Mouse (Mus musculus): ENCODE results near the gene Galc. TPM values are rescaled to one million over a fixed set of nuclear protein-coding genes. Genes with fewer than 3 reads are reported as not detected.

The Galc gene
- polyA plus RNA-seq, 1 experiment: 9.0 TPM

DNA sequence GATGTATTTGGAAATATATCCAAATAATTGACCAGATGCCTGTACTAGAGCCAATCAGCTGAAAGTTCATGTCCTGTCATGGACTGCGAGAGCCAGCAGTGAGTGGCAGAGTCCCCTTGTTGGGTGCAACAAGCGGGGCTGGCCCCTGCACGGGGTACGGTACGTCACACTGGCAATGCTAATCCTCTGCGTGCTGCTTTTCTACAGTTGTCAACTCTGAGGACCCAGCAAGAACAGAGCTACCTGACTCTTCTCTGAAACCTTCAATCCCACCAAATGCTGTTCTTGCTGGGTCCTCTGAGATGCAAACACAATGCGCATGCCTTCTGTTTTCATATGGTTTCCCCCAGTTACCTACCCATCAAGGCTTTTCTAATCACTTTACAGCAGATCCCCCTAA lies 45.9 kb downstream of the Galc start:
- Histone ChIP-seq H3K79me2 (ENCODE audit: control insufficient read depth, insufficient read depth) (no peaks in the 10 kb centered on the region), H3K79me3 (ENCODE audit: low read depth) (no peaks in the 10 kb centered on the region), H3K36me3 (ENCODE audit: control insufficient read depth, insufficient read depth) (peaks cover 6% of the 10 kb centered on the region), H3K4me3 (ENCODE audit: insufficient read depth, poor library complexity, severe bottlenecking) (no peak overlapping the region), H3K27me3 (ENCODE audit: control insufficient read depth, insufficient read depth, insufficient read length) (no peaks in the 10 kb centered on the region), H3ac (ENCODE audit: control insufficient read depth, insufficient read length, low read depth) (no peak overlapping the region)
- no peak for TF ChIP-seq MAX (IDR thresholded peaks at IDR 0.05)
- TF ChIP-seq CEBPB (IDR thresholded peaks at IDR 0.05; ENCODE audit: low read depth): no peak
- no peak for TF ChIP-seq MYOD1 (IDR thresholded peaks at IDR 0.05; ENCODE audit: control insufficient read depth, insufficient read length, low read depth)
- TF ChIP-seq MYOG (IDR thresholded peaks at IDR 0.05; ENCODE audit: control insufficient read depth, extremely low read depth, insufficient read length): no peak
- TF ChIP-seq CTCF (IDR thresholded peaks at IDR 0.05; ENCODE audit: control insufficient read depth, insufficient read depth, insufficient read length): no peak
- no peak for TF ChIP-seq FOSL1 (IDR thresholded peaks at IDR 0.05; ENCODE audit: insufficient read depth, low read length, poor library complexity, severe bottlenecking)
- TF ChIP-seq USF1 (IDR thresholded peaks at IDR 0.05; ENCODE audit: low read depth): no peak

DNA sequence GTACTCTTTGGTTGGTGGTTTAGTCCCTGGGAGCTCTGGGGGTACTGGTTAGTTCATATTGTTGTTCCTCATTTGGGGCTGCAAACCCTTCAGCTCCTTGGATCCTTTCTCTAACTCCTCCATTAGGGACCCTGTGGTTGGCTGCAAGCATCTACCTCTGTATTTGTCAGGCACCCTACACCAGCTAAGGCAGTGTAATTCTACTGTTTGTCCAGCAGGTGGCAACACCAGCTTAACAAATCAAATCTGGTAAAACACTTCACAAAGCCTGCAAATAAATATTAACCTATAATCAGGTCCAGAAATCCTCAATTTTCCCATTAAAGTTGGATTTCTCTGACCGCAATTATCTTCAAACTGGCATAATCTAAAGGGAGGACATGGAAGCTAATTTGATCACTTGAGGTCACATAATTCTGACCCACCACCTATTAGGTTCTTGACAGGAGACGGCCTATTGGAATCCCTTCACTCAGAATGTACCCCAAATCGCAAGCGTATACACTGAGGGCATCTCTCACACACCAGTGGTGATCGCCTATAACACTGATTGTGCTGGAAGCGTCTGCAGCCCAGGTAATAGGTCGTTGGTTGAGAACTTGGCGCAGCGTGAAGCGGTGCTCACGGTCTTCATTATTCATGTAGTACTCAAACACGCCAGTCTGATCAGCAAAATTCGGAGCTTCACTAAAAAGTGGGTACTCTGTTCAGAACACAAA lies 46.6 kb downstream of the Galc start:
- Histone ChIP-seq H3K79me2 (ENCODE audit: control insufficient read depth, insufficient read depth) (no peaks in the 10 kb centered on the region), H3K79me3 (ENCODE audit: low read depth) (no peaks in the 10 kb centered on the region), H3K27me3 (ENCODE audit: control insufficient read depth, insufficient read depth, insufficient read length) (no peaks in the 10 kb centered on the region), H3K36me3 (ENCODE audit: control insufficient read depth, insufficient read depth) (peaks cover 6% of the 10 kb centered on the region), H3K4me3 (ENCODE audit: insufficient read depth, poor library complexity, severe bottlenecking) (no peak overlapping the region), H3ac (ENCODE audit: control insufficient read depth, insufficient read length, low read depth) (no peak overlapping the region)
- TF ChIP-seq USF1 (IDR thresholded peaks at IDR 0.05; ENCODE audit: low read depth) (no peak), CEBPB (IDR thresholded peaks at IDR 0.05; ENCODE audit: low read depth) (no peak), MYOG (IDR thresholded peaks at IDR 0.05; ENCODE audit: control insufficient read depth, extremely low read depth, insufficient read length) (no peak), MYOD1 (IDR thresholded peaks at IDR 0.05; ENCODE audit: control insufficient read depth, insufficient read length, low read depth) (no peak), MAX (IDR thresholded peaks at IDR 0.05) (no peak), FOSL1 (IDR thresholded peaks at IDR 0.05; ENCODE audit: insufficient read depth, low read length, poor library complexity, severe bottlenecking) (no peak), CTCF (IDR thresholded peaks at IDR 0.05; ENCODE audit: control insufficient read depth, insufficient read depth, insufficient read length) (no peak)

DNA sequence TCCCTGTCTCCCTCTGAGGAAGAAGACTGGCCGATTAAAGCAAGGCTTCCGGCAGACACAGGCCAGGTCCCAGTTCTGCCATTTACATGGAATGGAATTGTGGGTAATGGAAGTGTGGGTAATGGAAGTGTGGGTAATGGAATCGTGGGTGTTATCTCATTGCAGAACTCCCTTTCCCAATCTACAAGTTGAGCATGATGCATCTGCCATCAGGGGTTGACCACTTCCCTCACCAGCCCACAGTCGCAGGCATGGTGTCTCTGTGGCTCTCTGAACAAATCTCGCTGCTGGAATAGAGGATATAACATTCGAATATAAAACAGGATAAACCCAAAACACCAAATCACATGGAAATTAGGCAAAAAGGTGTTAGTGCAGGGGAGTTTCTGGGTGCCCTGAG lies 48.8 kb downstream of the Galc start:
- Histone ChIP-seq H3K27me3 (ENCODE audit: control insufficient read depth, insufficient read depth, insufficient read length) (no peaks in the 10 kb centered on the region), H3K79me2 (ENCODE audit: control insufficient read depth, insufficient read depth) (no peaks in the 10 kb centered on the region), H3K36me3 (ENCODE audit: control insufficient read depth, insufficient read depth) (peaks cover 6% of the 10 kb centered on the region), H3K4me3 (ENCODE audit: insufficient read depth, poor library complexity, severe bottlenecking) (no peak overlapping the region), H3ac (ENCODE audit: control insufficient read depth, insufficient read length, low read depth) (no peak overlapping the region), H3K79me3 (ENCODE audit: low read depth) (no peaks in the 10 kb centered on the region)
- TF ChIP-seq MYOG (IDR thresholded peaks at IDR 0.05; ENCODE audit: control insufficient read depth, extremely low read depth, insufficient read length) (no peak), FOSL1 (IDR thresholded peaks at IDR 0.05; ENCODE audit: insufficient read depth, low read length, poor library complexity, severe bottlenecking) (no peak), CEBPB (IDR thresholded peaks at IDR 0.05; ENCODE audit: low read depth) (no peak), CTCF (IDR thresholded peaks at IDR 0.05; ENCODE audit: control insufficient read depth, insufficient read depth, insufficient read length) (no peak), USF1 (IDR thresholded peaks at IDR 0.05; ENCODE audit: low read depth) (no peak), MAX (IDR thresholded peaks at IDR 0.05) (no peak), MYOD1 (IDR thresholded peaks at IDR 0.05; ENCODE audit: control insufficient read depth, insufficient read length, low read depth) (no peak)

DNA sequence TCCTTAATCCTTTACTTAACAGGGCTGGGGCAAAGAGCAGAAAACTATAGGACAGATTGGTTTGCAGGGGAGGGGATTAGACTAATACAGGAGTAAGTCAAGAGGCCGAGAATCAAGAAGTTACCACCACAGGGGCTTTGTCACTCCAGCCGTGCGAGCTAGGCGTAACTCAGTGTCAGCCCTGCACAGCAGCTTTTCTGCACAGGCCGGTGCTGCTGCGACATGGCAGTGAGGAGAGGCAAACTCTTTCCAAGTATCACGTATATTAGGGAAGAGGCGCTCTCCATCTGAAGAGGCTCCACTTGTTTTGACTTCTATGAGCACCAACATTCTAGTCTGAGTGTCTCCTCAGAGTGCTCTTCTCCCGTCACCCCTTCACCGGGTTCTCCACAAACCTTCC lies 51.2 kb downstream of the Galc start:
- Histone ChIP-seq H3K27me3 (ENCODE audit: control insufficient read depth, insufficient read depth, insufficient read length) (no peaks in the 10 kb centered on the region), H3K36me3 (ENCODE audit: control insufficient read depth, insufficient read depth) (peaks cover 5% of the 10 kb centered on the region), H3ac (ENCODE audit: control insufficient read depth, insufficient read length, low read depth) (no peak overlapping the region), H3K4me3 (ENCODE audit: insufficient read depth, poor library complexity, severe bottlenecking) (no peak overlapping the region), H3K79me2 (ENCODE audit: control insufficient read depth, insufficient read depth) (no peaks in the 10 kb centered on the region), H3K79me3 (ENCODE audit: low read depth) (no peaks in the 10 kb centered on the region)
- TF ChIP-seq CTCF (IDR thresholded peaks at IDR 0.05; ENCODE audit: control insufficient read depth, insufficient read depth, insufficient read length): no peak
- no peak for TF ChIP-seq CEBPB (IDR thresholded peaks at IDR 0.05; ENCODE audit: low read depth)
- TF ChIP-seq USF1 (IDR thresholded peaks at IDR 0.05; ENCODE audit: low read depth): no peak
- TF ChIP-seq FOSL1 (IDR thresholded peaks at IDR 0.05; ENCODE audit: insufficient read depth, low read length, poor library complexity, severe bottlenecking): no peak
- no peak for TF ChIP-seq MYOD1 (IDR thresholded peaks at IDR 0.05; ENCODE audit: control insufficient read depth, insufficient read length, low read depth)
- no peak for TF ChIP-seq MAX (IDR thresholded peaks at IDR 0.05)
- no peak for TF ChIP-seq MYOG (IDR thresholded peaks at IDR 0.05; ENCODE audit: control insufficient read depth, extremely low read depth, insufficient read length)

DNA sequence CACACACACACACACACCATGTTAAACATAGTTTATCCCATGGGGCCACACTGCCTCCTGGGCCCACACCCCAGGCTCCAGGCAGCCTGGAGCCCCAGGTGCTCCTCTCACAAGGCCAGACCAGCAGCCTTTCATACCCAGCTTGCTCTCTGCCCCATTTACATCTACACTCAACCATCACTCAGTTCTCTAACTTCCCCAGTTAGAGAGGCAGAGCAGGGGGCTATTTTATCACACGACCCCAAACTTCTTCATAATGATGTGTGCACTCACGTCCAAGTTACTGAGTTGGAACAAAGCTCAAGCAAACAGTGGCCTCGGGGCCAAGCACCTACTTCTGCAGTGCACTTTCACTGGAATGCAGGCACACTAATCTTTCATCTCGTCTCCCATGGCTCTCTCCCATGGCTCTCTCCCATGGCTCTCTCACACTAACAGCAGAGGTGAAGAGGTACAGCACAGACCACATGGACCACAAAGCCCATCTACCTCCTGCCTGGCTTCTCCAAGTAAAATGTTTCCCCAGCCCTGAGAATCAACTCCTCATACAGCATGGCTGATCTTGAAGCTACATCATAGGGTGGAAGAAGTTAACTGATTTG lies 53.7 kb downstream of the Galc start:
- no peak for TF ChIP-seq USF1 (IDR thresholded peaks at IDR 0.05; ENCODE audit: low read depth)
- TF ChIP-seq FOSL1 (IDR thresholded peaks at IDR 0.05; ENCODE audit: insufficient read depth, low read length, poor library complexity, severe bottlenecking): no peak
- TF ChIP-seq CEBPB (IDR thresholded peaks at IDR 0.05; ENCODE audit: low read depth): no peak
- H3K27me3 ChIP-seq (ENCODE audit: control insufficient read depth, insufficient read depth, insufficient read length): no peaks in the 10 kb centered on the region

More for the DNA sequence above, 53.7 kb downstream of the Galc start:
- Histone ChIP-seq H3K79me2 (ENCODE audit: control insufficient read depth, insufficient read depth) (no peaks in the 10 kb centered on the region), H3K79me3 (ENCODE audit: low read depth) (no peaks in the 10 kb centered on the region), H3ac (ENCODE audit: control insufficient read depth, insufficient read length, low read depth) (no peak overlapping the region), H3K4me3 (ENCODE audit: insufficient read depth, poor library complexity, severe bottlenecking) (no peak overlapping the region), H3K36me3 (ENCODE audit: control insufficient read depth, insufficient read depth) (no peaks in the 10 kb centered on the region)
